Mouse (Mus musculus): Measurements from ENCODE around the gene Dctn3.

DNA sequence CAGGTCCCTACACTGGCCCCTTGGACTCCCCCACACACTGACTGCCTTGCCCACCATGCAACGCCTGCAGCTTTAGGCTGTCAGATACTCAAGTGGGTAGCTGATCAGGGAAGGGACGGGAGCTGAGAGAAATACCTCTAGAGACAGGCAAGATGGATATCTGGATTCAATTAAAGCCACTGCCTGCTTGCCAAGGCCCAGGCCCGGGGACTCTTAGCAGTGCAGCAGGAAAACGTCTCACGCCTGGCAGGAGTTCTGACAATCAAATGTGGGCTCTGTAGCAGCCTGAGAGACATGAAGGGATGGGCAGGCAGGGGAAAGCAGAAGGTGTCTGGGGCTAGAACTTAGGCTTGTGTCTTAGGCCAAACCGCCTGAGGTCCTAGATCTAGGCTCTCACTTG, 6.1 kb downstream of the Dctn3 start:
- TF ChIP-seq GATA1 (IDR thresholded peaks at IDR 0.05; ENCODE audit: low read length): no peak
- no peak for TF ChIP-seq TAL1 (IDR thresholded peaks at IDR 0.05; ENCODE audit: low read length)
